Mouse (Mus musculus) adipose tissue, adult 10 weeks (tissue): ENCODE data around the gene Arntl. TPM values are rescaled to one million over a fixed set of nuclear protein-coding genes. Genes with fewer than 3 reads are reported as not detected.

Experiments used
- polyA plus RNA-seq: library from polyadenylated mRNA; stranded (reverse); fragments of 350-450 nt; fragmentation: Illumina TruSeq; extraction: RNeasy Lipid Tissue Mini Kit (QIAGEN cat#74804); gene quantifications from one replicate; pipeline ENCODE4 v1.2.3, GENCODE M21; 2014; ENCODE audit warnings: low read depth, low replicate concordance

Gene Arntl
- polyA plus RNA-seq = 15.9 TPM

GRCm38 (mm10) chr7:113206644-113207470 lies at the start of gene Arntl:
Gene Arntl, plus strand, starts transcription at chr7:113207465.

Other genes starting within 250 kb of the Arntl start
- 16.0 TPM for gene Btbd10, start 161.9 kb downstream of the Arntl start, polyA plus RNA-seq
- not detected for gene Pth, start 181.1 kb downstream of the Arntl start, polyA plus RNA-seq